Mouse (Mus musculus) embryonic fibroblast, embryonic 13.5 days (primary cell): ENCODE measurements at regions not wholly inside any gene's neighbourhood (a gene's known extent, or its start where the extent isn't known, plus 50 kb on each side); places are given as distances from the start of the nearest gene placed in this dataset.

Experiments
- H3K27ac ChIP-seq: 2 replicates; pipeline ENCODE4 v1.5.1; 2012; ENCODE audit warnings: low read length, control low read depth, inconsistent platforms; ENCODE audit not compliant: insufficient read depth
- H3K4me1 ChIP-seq: 2 replicates; pipeline ENCODE4 v1.6.1; 2011; ENCODE audit warnings: low read length; ENCODE audit not compliant: control insufficient read depth, insufficient read depth
- H3K4me3 ChIP-seq: 2 replicates; pipeline ENCODE4 v1.5.1; 2011; ENCODE audit warnings: mild to moderate bottlenecking, control low read depth, low read length; ENCODE audit not compliant: insufficient read depth
- CTCF ChIP-seq: IDR thresholded peaks from 2 replicates; pipeline ENCODE4 v1.5.1; 2011; ENCODE audit warnings: mild to moderate bottlenecking, control low read depth, low read length, moderate library complexity, borderline replicate concordance; ENCODE audit not compliant: insufficient read depth
- POLR2A ChIP-seq: IDR thresholded peaks from 2 replicates; pipeline ENCODE4 v1.6.1; 2011; ENCODE audit warnings: low read depth, mild to moderate bottlenecking, control low read depth, low read length, moderate library complexity

DNA sequence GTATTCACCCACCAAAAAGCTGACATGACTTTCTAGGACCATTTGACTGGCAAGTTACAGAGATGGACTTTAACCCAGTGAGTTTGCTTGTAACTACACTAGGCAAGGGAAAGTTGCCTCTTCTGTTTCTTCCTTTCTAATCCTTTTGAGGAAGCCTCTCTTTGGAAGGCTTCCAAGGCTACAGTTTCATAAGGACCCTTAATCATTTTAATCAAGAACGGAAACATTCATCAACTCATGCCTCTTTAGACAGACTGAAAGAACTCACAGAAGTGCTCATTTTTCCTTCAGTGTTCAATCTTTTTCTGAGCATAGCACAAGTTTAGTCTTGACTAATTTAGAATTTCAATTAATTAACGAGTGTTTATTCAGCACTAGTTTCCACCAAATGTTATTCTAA is 84.2 kb downstream of the Ddx1 start:
- Histone ChIP-seq H3K4me1 (peaks cover 5% of the 10 kb centered on the region), H3K4me3 (no peak overlapping the region), H3K27ac (no peak overlapping the region)
- TF ChIP-seq POLR2A (no peak), CTCF (no peak)

GRCm38 (mm10) chr12:13161051-13161450 is 88.0 kb downstream of the Ddx1 start:
- Histone ChIP-seq H3K4me1 (no peaks in the 10 kb centered on the region), H3K4me3 (no peak overlapping the region), H3K27ac (no peak overlapping the region)
- TF ChIP-seq POLR2A (no peak), CTCF (no peak)

- Histone ChIP-seq H3K4me1 (no peaks in the 10 kb centered on the region), H3K4me3 (no peak overlapping the region), H3K27ac (no peak overlapping the region)
- TF ChIP-seq CTCF (no peak), POLR2A (no peak)
Measured at GRCm38 (mm10) chr12:13159346-13160055, 89.5 kb downstream of the Ddx1 start.

- Histone ChIP-seq H3K4me1 (no peaks in the 10 kb centered on the region), H3K4me3 (no peak overlapping the region), H3K27ac (no peak overlapping the region)
- TF ChIP-seq POLR2A: no peak
Measured at GRCm38 (mm10) chr12:13157666-13158381, 91.2 kb downstream of the Ddx1 start.

GRCm38 (mm10) chr12:13157089-13157488 is 91.9 kb downstream of the Ddx1 start:
- TF ChIP-seq POLR2A (no peak), CTCF (no peak)
- Histone ChIP-seq H3K27ac (no peak overlapping the region), H3K4me1 (no peaks in the 10 kb centered on the region), H3K4me3 (no peak overlapping the region)

GRCm38 (mm10) chr12:13150751-13151150 is 98.3 kb downstream of the Ddx1 start:
- H3K4me3 ChIP-seq: no peak overlapping the region
- no peaks in the 10 kb centered on the region; the same call in 1 of the 2 replicates for H3K4me1 ChIP-seq
- TF ChIP-seq POLR2A (no peak), CTCF (no peak)
- H3K27ac ChIP-seq: no peak overlapping the region

- TF ChIP-seq POLR2A (no peak), CTCF (no peak)
- Histone ChIP-seq H3K4me3 (no peak overlapping the region), H3K27ac (no peak overlapping the region), H3K4me1 (peaks cover 6% of the 10 kb centered on the region)
Measured at GRCm38 (mm10) chr12:13147251-13147650, 101.8 kb downstream of the Ddx1 start.

DNA sequence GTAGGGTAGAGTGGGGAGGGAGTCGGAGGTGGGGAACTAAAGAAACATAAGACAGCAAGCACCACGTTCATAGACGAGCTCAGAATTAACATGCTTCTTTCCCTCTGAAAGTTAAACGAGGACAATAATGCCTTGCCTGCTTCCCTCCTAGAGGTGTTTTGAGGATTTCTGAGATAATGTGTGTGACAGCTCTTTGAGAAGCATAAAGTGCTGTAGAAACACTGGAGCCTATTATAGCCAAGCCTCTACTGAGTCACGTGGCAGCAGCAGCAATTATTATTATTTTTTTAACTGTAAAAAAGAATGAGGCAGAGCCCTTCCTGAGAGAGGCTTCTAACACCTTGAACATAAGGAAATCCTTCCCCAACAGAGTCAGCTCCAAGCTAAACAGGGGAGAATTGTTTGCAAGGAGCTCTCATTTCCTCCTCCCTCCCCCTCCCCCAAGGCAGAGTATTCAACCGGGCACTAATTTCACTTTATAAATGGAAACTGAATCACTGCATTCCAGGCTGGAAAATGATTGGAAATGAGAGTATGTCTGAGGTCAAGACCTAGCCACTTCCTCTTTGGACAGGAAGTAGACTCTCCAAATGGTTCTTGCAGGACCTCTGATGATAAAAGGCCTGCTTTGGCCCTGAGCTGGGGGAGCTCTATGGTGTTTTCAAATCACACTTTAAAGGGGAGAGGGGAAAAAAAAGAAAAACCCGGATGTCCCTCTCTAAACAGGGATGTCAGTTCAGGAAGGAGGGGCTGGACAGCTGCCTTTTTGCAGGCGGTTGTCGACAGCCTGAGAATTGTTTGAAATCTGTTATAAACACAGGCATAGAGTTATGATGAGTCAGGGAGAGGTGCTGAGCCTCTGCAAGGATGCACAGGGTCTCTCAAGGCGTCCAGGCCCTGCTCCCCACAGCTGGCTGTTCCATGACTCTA is 103.6 kb downstream of the Ddx1 start:
- no peak for TF ChIP-seq POLR2A
- no peak for TF ChIP-seq CTCF
- Histone ChIP-seq H3K27ac (peak overlapping the region; percentile 24; the same call in 1 of the 2 replicates), H3K4me1 (peaks cover 7% of the 10 kb centered on the region), H3K4me3 (no peak overlapping the region)

DNA sequence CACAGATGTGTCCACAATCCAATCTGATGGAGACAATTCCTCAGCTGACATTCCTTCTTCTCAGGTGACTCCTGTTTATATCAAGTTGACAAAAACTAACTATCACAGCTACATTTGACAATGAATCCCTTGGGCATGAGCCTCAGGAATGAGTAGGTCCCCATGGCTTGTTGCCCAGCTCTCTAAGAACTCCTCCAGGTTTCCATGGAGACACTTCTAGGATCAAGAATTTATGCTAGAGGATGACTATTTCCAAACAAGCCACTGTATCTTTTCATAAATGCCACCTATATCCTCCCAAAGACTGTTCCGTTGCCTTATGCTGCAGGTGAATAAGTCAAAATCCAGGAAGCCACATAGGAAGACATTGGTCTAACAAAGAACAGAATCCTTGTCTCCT is 104.3 kb downstream of the Ddx1 start:
- Histone ChIP-seq H3K4me3 (no peak overlapping the region), H3K4me1 (peaks cover 9% of the 10 kb centered on the region), H3K27ac (no peak overlapping the region)
- TF ChIP-seq CTCF (no peak), POLR2A (no peak)
